Mouse (Mus musculus) intestine, postnatal 0 days (tissue): Measurements from ENCODE around the gene 4833439L19Rik. TPM values are rescaled to one million over a fixed set of nuclear protein-coding genes. Genes with fewer than 3 reads are reported as not detected.

ENCODE experiments used
- ATAC-seq: fragments of 200-750 bp; cut with Nextera tagmentation; 2 replicates; pipeline ENCODE4 v1.8.0; 2017; ENCODE audit warnings: mild to moderate bottlenecking, moderate TSS enrichment, moderate library complexity
- H3K27ac ChIP-seq: fragments of 300-500 bp; sonication (generic); 2 replicates; pipeline ENCODE4 v1.5.1; 2014; ENCODE audit warnings: mild to moderate bottlenecking, low read depth, low read length, moderate library complexity
- H3K27me3 ChIP-seq: fragments of 300-500 bp; sonication (generic); replicated peaks from 2 replicates; pipeline ENCODE4 v1.6.1; 2014; ENCODE audit warnings: low read length, mixed read lengths; ENCODE audit not compliant: control insufficient read depth, insufficient read depth
- H3K36me3 ChIP-seq: fragments of 300-500 bp; sonication (generic); 2 replicates; pipeline ENCODE4 v1.6.1; 2014; ENCODE audit warnings: mild to moderate bottlenecking, moderate library complexity; ENCODE audit not compliant: control insufficient read depth, insufficient read depth
- H3K4me1 ChIP-seq: fragments of 300-500 bp; sonication (generic); replicated peaks from 2 replicates; pipeline ENCODE4 v1.6.1; 2014; ENCODE audit warnings: antibody characterized with exemption, low read length, mixed read lengths; ENCODE audit not compliant: control insufficient read depth, insufficient read depth
- H3K4me2 ChIP-seq: fragments of 300-500 bp; sonication (generic); replicated peaks from 2 replicates; pipeline ENCODE4 v1.6.1; 2014; ENCODE audit warnings: low read depth, mild to moderate bottlenecking, moderate library complexity
- H3K4me3 ChIP-seq: fragments of 300-500 bp; sonication (generic); 2 replicates; pipeline ENCODE4 v1.5.1; 2014; ENCODE audit warnings: low read depth, low read length
- H3K9ac ChIP-seq: fragments of 300-500 bp; sonication (generic); 2 replicates; pipeline ENCODE4 v1.6.1; 2014; ENCODE audit warnings: mild to moderate bottlenecking, low read depth, low read length
- H3K9me3 ChIP-seq: fragments of 300-500 bp; sonication (generic); 2 replicates; pipeline ENCODE4 v1.6.1; 2016; ENCODE audit warnings: mixed run types; ENCODE audit not compliant: control insufficient read depth
- CTCF ChIP-seq: sonication (generic); IDR thresholded peaks from 2 replicates; pipeline ENCODE4 v1.5.1; 2016; ENCODE audit warnings: low read depth, mild to moderate bottlenecking, control low read depth, antibody characterized with exemption, moderate library complexity
- WGBS: fragments of 180-500 bp; shearing (Covaris S2); extraction: QIAGEN DNeasy Blood & Tissue Kit; methylation state at CpG from one replicate; pipeline ENCODE4 v1.1.7; 2014; 5-methylcytosine and 5-hydroxymethylcytosine counted together
- polyA plus RNA-seq: library from polyadenylated mRNA; unstranded; fragments of >200 nt; fragmentation: Nextera tagmentation; extraction: Ambion mirVana; gene quantifications from 2 replicates; pipeline ENCODE4 v1.2.1, GENCODE M21; 2015

The 4833439L19Rik gene
- polyA plus RNA-seq, 1 experiment from 2014 or later = 99.6 TPM

DNA sequence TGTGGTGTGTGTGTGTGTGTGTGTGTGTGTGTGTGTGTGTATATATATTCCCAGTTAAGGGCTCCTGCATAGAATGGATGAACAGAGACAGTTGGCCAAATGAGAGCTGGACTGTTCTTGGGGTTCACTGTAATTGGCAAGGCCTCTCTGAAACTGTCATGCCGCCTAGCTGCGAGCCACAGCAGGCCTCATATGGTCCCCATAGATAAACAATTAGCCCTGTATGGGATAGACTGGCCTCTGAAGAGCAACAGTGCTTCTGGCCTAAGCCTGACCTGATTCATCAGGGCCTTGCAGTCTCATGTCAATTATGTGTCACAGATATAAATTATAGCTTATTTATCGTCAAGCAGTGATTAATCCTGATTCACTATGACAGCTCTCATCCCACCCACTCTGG lies 42.8 kb upstream of the 4833439L19Rik start:
- no peaks in the 10 kb centered on the region for H3K27me3 ChIP-seq
- H3K9me3 ChIP-seq = no peaks in the 10 kb centered on the region
- no peak overlapping the region for H3K4me2 ChIP-seq
- no peak for TF ChIP-seq CTCF
- H3K36me3 ChIP-seq = peaks cover 7% of the 10 kb centered on the region; the same call in 1 of the 2 replicates
- H3K4me1 ChIP-seq = peaks cover 8% of the 10 kb centered on the region
- ATAC-seq = no peak
- H3K4me3 ChIP-seq = no peak overlapping the region
- H3K27ac ChIP-seq = no peak overlapping the region
- 69% methylated on average over 3 of the region's 3 CpGs for WGBS
- no peak overlapping the region for H3K9ac ChIP-seq

DNA sequence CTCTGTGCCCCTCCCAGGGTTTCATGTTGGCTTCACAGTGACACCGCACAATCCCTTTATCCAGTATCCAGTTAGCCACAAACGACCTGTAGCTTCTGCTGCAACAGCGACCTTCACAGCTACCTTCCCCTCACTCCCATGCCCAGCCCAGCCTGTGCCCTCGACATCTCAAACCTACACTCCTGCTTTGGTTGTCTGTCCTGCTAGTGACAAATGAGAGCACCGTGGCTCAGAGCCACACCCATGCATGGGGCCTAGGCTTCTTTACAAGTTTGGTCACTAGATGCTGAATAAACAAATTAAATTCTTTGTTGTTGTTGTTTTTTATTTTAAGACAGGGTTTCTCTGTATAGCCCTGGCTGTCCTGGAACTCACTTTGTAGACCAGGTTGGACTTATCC lies 42.0 kb upstream of the 4833439L19Rik start:
- WGBS = 62% methylated on average over 5 of the region's 5 CpGs
- H3K36me3 ChIP-seq = peaks cover 7% of the 10 kb centered on the region; the same call in 1 of the 2 replicates
- no peak for ATAC-seq
- H3K4me2 ChIP-seq = no peak overlapping the region
- peaks cover 12% of the 10 kb centered on the region for H3K4me1 ChIP-seq
- peak overlapping the region; percentile 35; the same call in 1 of the 2 replicates for H3K27ac ChIP-seq
- H3K9ac ChIP-seq = no peak overlapping the region
- H3K9me3 ChIP-seq = no peaks in the 10 kb centered on the region
- TF ChIP-seq CTCF = no peak
- no peaks in the 10 kb centered on the region for H3K27me3 ChIP-seq
- H3K4me3 ChIP-seq = no peak overlapping the region

DNA sequence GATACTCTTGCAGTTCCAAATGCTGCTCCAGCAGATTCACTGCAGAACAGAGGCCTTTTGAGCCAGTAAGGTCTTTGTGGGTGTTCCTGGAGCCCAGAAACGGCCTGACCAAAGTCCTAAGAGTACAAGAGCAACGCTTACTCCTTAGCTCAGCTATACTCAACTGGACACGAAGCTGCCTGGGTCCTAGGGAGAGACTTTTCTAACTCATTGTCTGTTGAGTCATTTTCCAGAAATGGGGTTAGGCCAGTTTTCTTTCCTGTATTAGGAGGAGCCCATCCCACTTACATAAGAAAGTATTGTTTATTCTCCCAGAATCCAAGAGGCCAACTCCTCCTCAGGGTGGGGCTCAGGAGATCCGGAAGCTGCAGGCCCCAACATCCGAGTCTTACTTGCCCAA lies 40.2 kb upstream of the 4833439L19Rik start:
- Histone ChIP-seq H3K36me3 (peaks cover 7% of the 10 kb centered on the region; the same call in 1 of the 2 replicates), H3K9ac (no peak overlapping the region), H3K4me3 (no peak overlapping the region), H3K27ac (peak overlapping the region; percentile 62), H3K4me2 (0 out of 2 replicates have a peak overlapping the region, but pooled peaks have one; percentile 6), H3K9me3 (no peaks in the 10 kb centered on the region), H3K4me1 (peaks cover 15% of the 10 kb centered on the region), H3K27me3 (no peaks in the 10 kb centered on the region)
- 36% methylated on average over 5 of the region's 5 CpGs for WGBS
- ATAC-seq = peak; percentile 69
- no peak for TF ChIP-seq CTCF

DNA sequence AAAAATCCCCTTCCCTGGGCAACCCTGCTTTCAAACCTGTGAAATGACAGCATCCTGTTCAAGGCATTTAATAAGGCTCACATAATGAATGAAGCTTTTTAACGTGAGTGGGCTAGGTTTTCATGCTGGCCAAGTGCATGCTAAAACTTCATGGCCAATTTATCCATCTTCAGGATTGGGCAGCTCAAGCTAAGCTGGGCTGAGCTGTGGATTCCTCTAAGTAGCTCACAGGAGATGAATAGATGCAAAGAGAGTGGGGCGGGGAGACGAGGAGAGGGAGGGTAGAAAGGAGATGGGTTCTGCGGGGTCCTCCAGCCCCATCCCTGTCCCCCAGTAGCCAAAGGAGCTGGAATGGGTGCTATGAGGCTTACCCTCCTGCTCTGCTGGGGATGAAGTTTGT lies 39.0 kb upstream of the 4833439L19Rik start:
- no peak overlapping the region for H3K9ac ChIP-seq
- TF ChIP-seq CTCF = no peak
- ATAC-seq = no peak
- no peaks in the 10 kb centered on the region for H3K9me3 ChIP-seq
- H3K36me3 ChIP-seq = peaks cover 10% of the 10 kb centered on the region; the same call in 1 of the 2 replicates
- peaks cover 15% of the 10 kb centered on the region; the same call in 1 of the 2 replicates for H3K4me1 ChIP-seq
- H3K27ac ChIP-seq = peak overlapping the region; percentile 62; the same call in 1 of the 2 replicates
- no peaks in the 10 kb centered on the region for H3K27me3 ChIP-seq
- 67% methylated on average over 4 of the region's 4 CpGs for WGBS
- no peak overlapping the region for H3K4me3 ChIP-seq
- no peak overlapping the region for H3K4me2 ChIP-seq

- Histone ChIP-seq H3K4me2 (no peak overlapping the region), H3K27ac (peak overlapping the region; percentile 15; the same call in 1 of the 2 replicates), H3K4me3 (no peak overlapping the region), H3K9me3 (no peaks in the 10 kb centered on the region), H3K9ac (no peak overlapping the region), H3K36me3 (peaks cover 16% of the 10 kb centered on the region), H3K4me1 (peaks cover 15% of the 10 kb centered on the region; the same call in 1 of the 2 replicates), H3K27me3 (no peaks in the 10 kb centered on the region)
- TF ChIP-seq CTCF = peak; percentile 32; the same call in 1 of the 2 replicates
- ATAC-seq = no peak
These were observed 38.3 kb upstream of the 4833439L19Rik start for GRCm38 (mm10) chr13:54603501-54603900.

GRCm38 (mm10) chr13:54602639-54603111 lies 37.4 kb upstream of the 4833439L19Rik start:
- Histone ChIP-seq H3K36me3 (peaks cover 24% of the 10 kb centered on the region), H3K4me1 (peaks cover 15% of the 10 kb centered on the region; the same call in 1 of the 2 replicates), H3K4me2 (peak overlapping the region; percentile 17; the same call in 1 of the 2 replicates), H3K9me3 (no peaks in the 10 kb centered on the region), H3K27ac (peak overlapping the region; percentile 86), H3K9ac (no peak overlapping the region; the same call in 1 of the 2 replicates), H3K4me3 (no peak overlapping the region), H3K27me3 (no peaks in the 10 kb centered on the region)
- 20% methylated on average over 3 of the region's 3 CpGs for WGBS
- peak; percentile 82 for ATAC-seq
- no peak for TF ChIP-seq CTCF
